Comparison of ENCODE assay signal across 12 mouse cellular contexts in the genomic region with DNA sequence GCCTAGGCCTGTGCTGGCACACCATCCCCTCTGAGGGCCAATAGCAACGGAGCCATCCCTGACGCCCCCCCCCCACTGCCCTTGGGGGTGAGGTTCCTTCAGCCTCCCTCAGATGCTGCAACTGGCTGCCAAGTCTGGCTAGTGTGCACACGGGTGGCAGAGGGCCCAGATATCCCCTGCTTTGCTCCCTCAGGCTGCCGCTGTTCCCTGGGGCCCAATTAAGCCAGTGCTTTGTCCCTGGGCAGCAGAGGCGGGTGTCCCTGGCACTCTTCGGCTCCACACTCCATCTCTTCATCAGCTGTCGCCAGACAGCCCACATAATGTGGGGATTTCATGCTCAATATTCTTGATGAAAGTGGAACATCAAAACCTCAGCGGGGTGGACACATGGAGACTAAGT.
DNase-seq lines count a peak whose midpoint lies in the region; ATAC-seq lines count a peak whose summit lies in the region.
"Had no signal": no experiment of that assay in that cellular context is flagged by ENCODE, and none has a peak within 500 bp of the region (broad histone marks: within the 10 kb centered on the region; RNA-seq: fewer than 3 reads in every experiment).

No protein-coding gene starts in this region.

- H3K4me3 ChIP-seq in hindbrain, embryonic 10.5 days, result no peak overlapping the region
- no peak overlapping the region for H3K4me3 ChIP-seq in midbrain, embryonic 13.5 days (replicated peaks)
- H3K4me3 ChIP-seq: megakaryocyte, embryonic 14.5 days had no signal

- no peak overlapping the region for H3K9ac ChIP-seq in midbrain, embryonic 13.5 days (replicated peaks)

- peak; percentile 76 for ATAC-seq in midbrain, embryonic 13.5 days

- no peaks in the 10 kb centered on the region for H3K9me3 ChIP-seq in hindbrain, embryonic 10.5 days
- H3K9me3 ChIP-seq in midbrain, embryonic 13.5 days, result no peaks in the 10 kb centered on the region
- H3K9me3 ChIP-seq: megakaryocyte, embryonic 14.5 days had no signal

- peak; percentile 17 for DNase-seq in cerebellum, adult 9-11 months
- no peak for DNase-seq in cerebellum, postnatal 14 days
- DNase-seq in adipocyte (ENCODE audit: low spot score), result peak; percentile 20
- DNase-seq in hindbrain, embryonic 10.5 days (ENCODE audit: low spot score), result peak; percentile 10
- no peak for DNase-seq in thymus, postnatal 10 days (ENCODE audit: low spot score in 2 of 2)
- DNase-seq in embryo, embryonic 9.5 days (ENCODE audit: extremely low spot score), result no peak
- DNase-seq in kidney, postnatal 10 days, result no peak
- DNase-seq: heart, postnatal 4 days; kidney, postnatal 36 days; liver had no signal

- H3K4me1 ChIP-seq in hindbrain, embryonic 10.5 days (replicated peaks), result peaks cover 21% of the 10 kb centered on the region
- H3K4me1 ChIP-seq in midbrain, embryonic 13.5 days (replicated peaks), result peaks cover 23% of the 10 kb centered on the region

- no peak overlapping the region for H3K27ac ChIP-seq in hindbrain, embryonic 10.5 days
- no peak overlapping the region; the same call in 1 of the 2 replicates for H3K27ac ChIP-seq in midbrain, embryonic 13.5 days

- H3K4me2 ChIP-seq in midbrain, embryonic 13.5 days (replicated peaks), result no peak overlapping the region

- no peaks in the 10 kb centered on the region for H3K36me3 ChIP-seq in hindbrain, embryonic 10.5 days
- no peaks in the 10 kb centered on the region for H3K36me3 ChIP-seq in midbrain, embryonic 13.5 days

- H3K27me3 ChIP-seq in hindbrain, embryonic 10.5 days (ENCODE audit: insufficient read depth, poor library complexity, severe bottlenecking), result peaks cover 100% of the 10 kb centered on the region
- peaks cover 95% of the 10 kb centered on the region for H3K27me3 ChIP-seq in midbrain, embryonic 13.5 days

- WGBS in hindbrain, embryonic 10.5 days, result 54% methylated on average over 8 of the region's 8 CpGs
- WGBS in midbrain, embryonic 13.5 days, result 33% methylated on average over 8 of the region's 8 CpGs

Comparison
In these comparisons a context has a peak if more than half of its experiments do, and no peak if none do; other contexts are left out.
1. DNase-seq: peak in cerebellum, adult 9-11 months (single experiment), adipocyte (single experiment) and hindbrain, embryonic 10.5 days (single experiment); none in cerebellum, postnatal 14 days (0 of 2), thymus, postnatal 10 days (0 of 2), embryo, embryonic 9.5 days (single experiment) and kidney, postnatal 10 days (single experiment).